Mouse (Mus musculus): Measurements from ENCODE around the gene 1110002E22Rik. TPM values are rescaled to one million over a fixed set of nuclear protein-coding genes. Genes with fewer than 3 reads are reported as not detected.

1110002E22Rik gene
- not detected for polyA plus RNA-seq (2014; fragmentation: Illumina TruSeq; extraction: RNeasy Lipid Tissue Mini Kit (QIAGEN cat#74804); ENCODE audit: low read depth, low replicate concordance)

DNA sequence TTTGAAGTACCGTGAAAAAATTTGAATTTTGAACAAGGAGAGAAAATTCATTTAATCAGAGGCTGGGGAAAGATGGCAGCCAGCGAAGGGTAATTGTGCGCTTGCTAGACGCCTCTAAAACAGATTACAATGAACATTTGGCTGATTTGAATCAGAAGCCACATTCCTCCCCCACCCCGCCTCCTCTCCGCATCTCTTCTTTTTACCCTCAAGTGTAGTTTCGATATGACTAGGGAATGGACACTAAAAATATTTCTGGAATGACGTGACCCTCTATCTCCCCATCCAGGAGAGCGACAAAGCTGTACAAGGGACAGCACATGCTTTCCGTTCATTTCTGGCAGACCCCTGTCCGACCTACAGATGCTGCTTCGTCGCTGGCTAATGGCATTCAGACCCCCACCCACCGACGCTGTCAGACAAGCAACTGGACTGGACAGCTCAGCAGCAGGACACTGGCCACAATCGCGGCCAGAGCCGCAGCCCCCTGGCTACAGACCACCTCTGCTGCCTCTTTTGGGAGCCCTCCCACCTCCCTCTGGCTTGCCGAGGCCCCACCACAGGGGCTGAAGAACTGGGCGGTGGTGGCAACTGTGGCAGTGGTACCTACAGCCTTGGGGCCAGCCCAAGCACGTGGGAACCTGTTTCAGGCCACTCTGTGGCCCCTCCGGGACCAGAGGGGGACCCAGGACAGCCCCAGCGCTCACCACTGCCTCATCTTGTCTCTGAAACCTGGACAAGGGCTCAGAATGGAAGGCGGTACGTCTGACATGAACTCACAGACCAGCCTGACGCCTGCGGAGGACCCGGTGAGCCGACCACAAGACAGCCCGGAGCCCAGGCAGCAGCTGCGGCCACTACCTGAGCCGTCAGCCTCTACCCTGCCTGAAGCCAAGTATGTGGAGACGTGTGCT, at the start of gene 1110002E22Rik:
Gene 1110002E22Rik (plus strand): TSS at position 321 of the 914 bp plus-strand sequence.

GRCm38 (mm10) chr3:138067288-138067687, 2.4 kb downstream of the 1110002E22Rik start, which contains the start of gene Gm5105:
TSS of gene Gm5105 (minus strand) at chr3:138067388.

Other genes with a start within 250 kb of the 1110002E22Rik start
- gene H2afz, start 200.6 kb upstream of the 1110002E22Rik start, polyA plus RNA-seq (2014; fragmentation: Illumina TruSeq; extraction: RNeasy Lipid Tissue Mini Kit (QIAGEN cat#74804); ENCODE audit: low read depth, low replicate concordance): 129 TPM
- 10.4 TPM for gene Dnajb14, start 197.4 kb upstream of the 1110002E22Rik start, polyA plus RNA-seq (2014; fragmentation: Illumina TruSeq; extraction: RNeasy Lipid Tissue Mini Kit (QIAGEN cat#74804); ENCODE audit: low read depth, low replicate concordance)
- gene Lamtor3, start 146.5 kb upstream of the 1110002E22Rik start, polyA plus RNA-seq (2014; fragmentation: Illumina TruSeq; extraction: RNeasy Lipid Tissue Mini Kit (QIAGEN cat#74804); ENCODE audit: low read depth, low replicate concordance): 17.6 TPM
- 1.4 TPM for gene Dapp1, start 83.5 kb upstream of the 1110002E22Rik start, polyA plus RNA-seq (2014; fragmentation: Illumina TruSeq; extraction: RNeasy Lipid Tissue Mini Kit (QIAGEN cat#74804); ENCODE audit: low read depth, low replicate concordance)
- not detected for gene Gm5105, start 2.3 kb downstream of the 1110002E22Rik start, polyA plus RNA-seq (2014; fragmentation: Illumina TruSeq; extraction: RNeasy Lipid Tissue Mini Kit (QIAGEN cat#74804); ENCODE audit: low read depth, low replicate concordance)
- gene Trmt10a, start 78.4 kb downstream of the 1110002E22Rik start, polyA plus RNA-seq (2014; fragmentation: Illumina TruSeq; extraction: RNeasy Lipid Tissue Mini Kit (QIAGEN cat#74804); ENCODE audit: low read depth, low replicate concordance): 5.7 TPM
- gene Mttp, start 79.9 kb downstream of the 1110002E22Rik start, polyA plus RNA-seq (2014; fragmentation: Illumina TruSeq; extraction: RNeasy Lipid Tissue Mini Kit (QIAGEN cat#74804); ENCODE audit: low read depth, low replicate concordance): 196 TPM
- gene 4930579F01Rik, start 128.8 kb downstream of the 1110002E22Rik start, polyA plus RNA-seq (2014; fragmentation: Illumina TruSeq; extraction: RNeasy Lipid Tissue Mini Kit (QIAGEN cat#74804); ENCODE audit: low read depth, low replicate concordance): not detected
- 3.2 TPM for gene Adh7, start 152.7 kb downstream of the 1110002E22Rik start, polyA plus RNA-seq (2014; fragmentation: Illumina TruSeq; extraction: RNeasy Lipid Tissue Mini Kit (QIAGEN cat#74804); ENCODE audit: low read depth, low replicate concordance)
- 1,165 TPM for gene Adh1, start 195.9 kb downstream of the 1110002E22Rik start, polyA plus RNA-seq (2014; fragmentation: Illumina TruSeq; extraction: RNeasy Lipid Tissue Mini Kit (QIAGEN cat#74804); ENCODE audit: low read depth, low replicate concordance)
- gene Adh6a, start 248.2 kb downstream of the 1110002E22Rik start, polyA plus RNA-seq (2014; fragmentation: Illumina TruSeq; extraction: RNeasy Lipid Tissue Mini Kit (QIAGEN cat#74804); ENCODE audit: low read depth, low replicate concordance): not detected